Mouse (Mus musculus): ENCODE data around the gene Slc8b1.

Slc8b1 gene

GRCm38 (mm10) chr5:120562956-120563913 is 52.3 kb downstream of the Slc8b1 start:
- in situ Hi-C loops (cut with MboI; ENCODE audit: unreplicated experiment in 2 of 2) = no loop called here

GRCm38 (mm10) chr5:120563914-120564311 is 52.9 kb downstream of the Slc8b1 start:
- in situ Hi-C loops (cut with MboI; ENCODE audit: unreplicated experiment in 2 of 2) = no loop called here

- in situ Hi-C loops (cut with MboI; ENCODE audit: unreplicated experiment in 2 of 2) = no loop called here
These were observed 54.4 kb downstream of the Slc8b1 start for GRCm38 (mm10) chr5:120565171-120565905.

- in situ Hi-C loops (cut with MboI; ENCODE audit: unreplicated experiment in 2 of 2) = no loop called here
These were observed 55.1 kb downstream of the Slc8b1 start for GRCm38 (mm10) chr5:120566101-120566500.

- in situ Hi-C loops (cut with MboI; ENCODE audit: unreplicated experiment in 2 of 2) = no loop called here
These were observed 55.8 kb downstream of the Slc8b1 start for GRCm38 (mm10) chr5:120566681-120567252.

GRCm38 (mm10) chr5:120567253-120567701 is 56.3 kb downstream of the Slc8b1 start:
- in situ Hi-C loops (cut with MboI; ENCODE audit: unreplicated experiment in 2 of 2) = no loop called here

GRCm38 (mm10) chr5:120567761-120568211 is 56.8 kb downstream of the Slc8b1 start:
- in situ Hi-C loops (cut with MboI; ENCODE audit: unreplicated experiment in 2 of 2) = no loop called here

- in situ Hi-C loops (cut with MboI; ENCODE audit: unreplicated experiment in 2 of 2) = no loop called here
These were observed 57.4 kb downstream of the Slc8b1 start for GRCm38 (mm10) chr5:120568336-120568768.

- in situ Hi-C loops (cut with MboI; ENCODE audit: unreplicated experiment in 2 of 2) = no loop called here
These were observed 58.0 kb downstream of the Slc8b1 start for GRCm38 (mm10) chr5:120568964-120569363.

- in situ Hi-C loops (cut with MboI; ENCODE audit: unreplicated experiment in 2 of 2) = no loop called here
These were observed 58.8 kb downstream of the Slc8b1 start for GRCm38 (mm10) chr5:120569791-120570190.

GRCm38 (mm10) chr5:120570289-120570897 is 59.4 kb downstream of the Slc8b1 start:
- in situ Hi-C loops (cut with MboI; ENCODE audit: unreplicated experiment in 2 of 2) = no loop called here

GRCm38 (mm10) chr5:120571056-120571740 is 60.2 kb downstream of the Slc8b1 start:
- in situ Hi-C loops (cut with MboI; ENCODE audit: unreplicated experiment in 2 of 2) = no loop called here

- in situ Hi-C loops (cut with MboI; ENCODE audit: unreplicated experiment in 2 of 2) = loop anchor here in 1 of 2 experiments (5.0 kb wide), 1 partner anchor 47 kb away; no protein-coding TSS in a partner anchor
These were observed 63.6 kb downstream of the Slc8b1 start for GRCm38 (mm10) chr5:120574469-120575063.

GRCm38 (mm10) chr5:120576781-120577301 is 65.9 kb downstream of the Slc8b1 start:
- in situ Hi-C loops (cut with MboI; ENCODE audit: unreplicated experiment in 2 of 2) = loop anchor here in 1 of 2 experiments (5.0 kb wide), 1 partner anchor 50 kb away; no protein-coding TSS in a partner anchor

- in situ Hi-C loops (cut with MboI; ENCODE audit: unreplicated experiment in 2 of 2) = loop anchor here in 1 of 2 experiments (5.0 kb wide), 1 partner anchor 51 kb away; no protein-coding TSS in a partner anchor
These were observed 67.0 kb downstream of the Slc8b1 start for GRCm38 (mm10) chr5:120577935-120578441.

- in situ Hi-C loops (cut with MboI; ENCODE audit: unreplicated experiment in 2 of 2) = loop anchor here in 1 of 2 experiments (5.0 kb wide), 1 partner anchor 51 kb away; no protein-coding TSS in a partner anchor
These were observed 67.6 kb downstream of the Slc8b1 start for GRCm38 (mm10) chr5:120578504-120579081.

GRCm38 (mm10) chr5:120579211-120579897 is 68.4 kb downstream of the Slc8b1 start:
- in situ Hi-C loops (cut with MboI; ENCODE audit: unreplicated experiment in 2 of 2) = loop anchor here in 1 of 2 experiments (5.0 kb wide), 1 partner anchor 52 kb away; no protein-coding TSS in a partner anchor

Data from v-Abl transformed pro-B cells (cell line).